Mouse (Mus musculus) embryonic facial prominence, embryonic 13.5 days (tissue): ENCODE measurements around the gene Sash3. TPM values are rescaled to one million over a fixed set of nuclear protein-coding genes. Genes with fewer than 3 reads are reported as not detected.

ENCODE experiments used
- ATAC-seq: fragments of 200-750 bp; cut with Nextera tagmentation; 2 replicates; pipeline ENCODE4 v1.8.0; 2017; ENCODE audit warnings: low read depth; ENCODE audit not compliant: insufficient number of reproducible peaks, insufficient read depth, low FRiP score, low TSS enrichment
- H3K27ac ChIP-seq: fragments of 300-500 bp; sonication (generic); 2 replicates; pipeline ENCODE4 v1.5.1; 2015; ENCODE audit warnings: moderate library complexity, mild to moderate bottlenecking, inconsistent platforms
- H3K27me3 ChIP-seq: fragments of 300-500 bp; sonication (generic); 2 replicates; pipeline ENCODE4 v1.6.1; 2015; ENCODE audit warnings: mild to moderate bottlenecking, inconsistent platforms
- H3K36me3 ChIP-seq: fragments of 300-500 bp; sonication (generic); 2 replicates; pipeline ENCODE4 v1.6.1; 2015; ENCODE audit warnings: mild to moderate bottlenecking, inconsistent platforms
- H3K4me1 ChIP-seq: fragments of 300-500 bp; sonication (generic); 2 replicates; pipeline ENCODE4 v1.6.1; 2015; ENCODE audit warnings: inconsistent platforms
- H3K4me2 ChIP-seq: fragments of 300-500 bp; sonication (generic); 2 replicates; pipeline ENCODE4 v1.6.1; 2015; ENCODE audit warnings: moderate library complexity, mild to moderate bottlenecking, inconsistent platforms
- H3K4me3 ChIP-seq: fragments of 300-500 bp; sonication (generic); 2 replicates; pipeline ENCODE4 v1.5.1; 2015; ENCODE audit warnings: mild to moderate bottlenecking, inconsistent platforms
- H3K9ac ChIP-seq: fragments of 300-500 bp; sonication (generic); 2 replicates; pipeline ENCODE4 v1.6.1; 2015; ENCODE audit warnings: mild to moderate bottlenecking, inconsistent platforms
- H3K9me3 ChIP-seq: fragments of 300-500 bp; sonication (generic); 2 replicates; pipeline ENCODE4 v1.6.1; 2016; ENCODE audit warnings: inconsistent platforms
- WGBS: fragments of 180-500 bp; shearing (Covaris S2); methylation state at CpG from one replicate; pipeline ENCODE4 v1.1.7; 2015; ENCODE audit warnings: mixed read lengths; 5-methylcytosine and 5-hydroxymethylcytosine counted together
- polyA plus RNA-seq: library from polyadenylated mRNA; unstranded; fragments of >200 nt; fragmentation: Nextera tagmentation; extraction: Ambion mirVana; gene quantifications from 2 replicates; pipeline ENCODE4 v1.2.1, GENCODE M21; 2015

Gene Sash3
- polyA plus RNA-seq, 1 experiment from 2014 or later, result 1.8 TPM

GRCm38 (mm10) chrX:48143415-48144335 is 2.6 kb upstream of the Sash3 start:
- H3K27ac ChIP-seq, result no peak overlapping the region
- no peaks in the 10 kb centered on the region for H3K36me3 ChIP-seq
- H3K9ac ChIP-seq, result 0 out of 2 replicates have a peak overlapping the region, but pooled peaks have one; percentile 27
- peak overlapping the region; percentile 53 for H3K4me2 ChIP-seq
- WGBS, result 43% methylated on average over 25 of the region's 26 CpGs
- H3K27me3 ChIP-seq, result no peaks in the 10 kb centered on the region
- ATAC-seq, result no peak
- no peaks in the 10 kb centered on the region for H3K9me3 ChIP-seq
- peak overlapping the region; percentile 35 for H3K4me3 ChIP-seq
- H3K4me1 ChIP-seq, result peaks cover 9% of the 10 kb centered on the region; the same call in 1 of the 2 replicates

GRCm38 (mm10) chrX:48147226-48147625 is 990 bp downstream of the Sash3 start:
- no peak overlapping the region for H3K4me2 ChIP-seq
- H3K9me3 ChIP-seq, result no peaks in the 10 kb centered on the region
- H3K4me1 ChIP-seq, result no peaks in the 10 kb centered on the region
- ATAC-seq, result no peak
- H3K27ac ChIP-seq, result no peak overlapping the region
- H3K36me3 ChIP-seq, result no peaks in the 10 kb centered on the region
- H3K9ac ChIP-seq, result no peak overlapping the region
- WGBS, result 70% methylated on average over 2 of the region's 2 CpGs
- no peaks in the 10 kb centered on the region for H3K27me3 ChIP-seq
- H3K4me3 ChIP-seq, result no peak overlapping the region

- ATAC-seq, result no peak
- H3K27me3 ChIP-seq, result no peaks in the 10 kb centered on the region
- no peaks in the 10 kb centered on the region for H3K9me3 ChIP-seq
- H3K27ac ChIP-seq, result no peak overlapping the region
- 84% methylated on average over 7 of the region's 7 CpGs for WGBS
- no peaks in the 10 kb centered on the region for H3K36me3 ChIP-seq
- H3K4me3 ChIP-seq, result no peak overlapping the region
- H3K4me1 ChIP-seq, result no peaks in the 10 kb centered on the region
- H3K9ac ChIP-seq, result no peak overlapping the region
- no peak overlapping the region for H3K4me2 ChIP-seq
These were observed 1.5 kb downstream of the Sash3 start for GRCm38 (mm10) chrX:48147741-48148186.

- Histone ChIP-seq H3K4me1 (no peaks in the 10 kb centered on the region), H3K36me3 (no peaks in the 10 kb centered on the region), H3K4me2 (no peak overlapping the region), H3K27me3 (no peaks in the 10 kb centered on the region), H3K27ac (no peak overlapping the region), H3K9ac (no peak overlapping the region), H3K4me3 (no peak overlapping the region), H3K9me3 (no peaks in the 10 kb centered on the region)
- 77% methylated on average over 7 of the region's 7 CpGs for WGBS
- ATAC-seq, result no peak
These were observed 5.9 kb downstream of the Sash3 start for GRCm38 (mm10) chrX:48152106-48152505.

- Histone ChIP-seq H3K4me3 (no peak overlapping the region), H3K27me3 (no peaks in the 10 kb centered on the region), H3K9ac (no peak overlapping the region), H3K4me2 (no peak overlapping the region), H3K36me3 (no peaks in the 10 kb centered on the region), H3K9me3 (no peaks in the 10 kb centered on the region), H3K27ac (no peak overlapping the region), H3K4me1 (no peaks in the 10 kb centered on the region)
- no peak for ATAC-seq
- WGBS, result 81% methylated on average over 2 of the region's 2 CpGs
These were observed 7.2 kb downstream of the Sash3 start for GRCm38 (mm10) chrX:48153414-48153813.

- Histone ChIP-seq H3K4me2 (no peak overlapping the region), H3K4me1 (no peaks in the 10 kb centered on the region), H3K9ac (no peak overlapping the region), H3K27ac (no peak overlapping the region), H3K4me3 (no peak overlapping the region), H3K36me3 (no peaks in the 10 kb centered on the region), H3K27me3 (no peaks in the 10 kb centered on the region), H3K9me3 (no peaks in the 10 kb centered on the region)
- ATAC-seq, result no peak
- WGBS, result 62% methylated on average over 2 of the region's 2 CpGs
These were observed 7.7 kb downstream of the Sash3 start for GRCm38 (mm10) chrX:48153949-48154348.

GRCm38 (mm10) chrX:48155489-48155888 is 9.3 kb downstream of the Sash3 start:
- Histone ChIP-seq H3K36me3 (no peaks in the 10 kb centered on the region), H3K4me2 (no peak overlapping the region), H3K27me3 (no peaks in the 10 kb centered on the region), H3K4me1 (no peaks in the 10 kb centered on the region), H3K9me3 (no peaks in the 10 kb centered on the region), H3K4me3 (no peak overlapping the region), H3K27ac (no peak overlapping the region), H3K9ac (no peak overlapping the region)
- ATAC-seq, result no peak
- WGBS, result 85% methylated on average over 6 of the region's 6 CpGs

- 87% methylated on average over 8 of the region's 8 CpGs for WGBS
- Histone ChIP-seq H3K4me1 (no peaks in the 10 kb centered on the region), H3K9me3 (no peaks in the 10 kb centered on the region), H3K4me3 (no peak overlapping the region), H3K4me2 (no peak overlapping the region), H3K27me3 (no peaks in the 10 kb centered on the region), H3K9ac (no peak overlapping the region), H3K27ac (no peak overlapping the region), H3K36me3 (no peaks in the 10 kb centered on the region)
- ATAC-seq, result no peak
These were observed 11.2 kb downstream of the Sash3 start for GRCm38 (mm10) chrX:48157396-48157795.

GRCm38 (mm10) chrX:48158229-48158919 is 12.1 kb downstream of the Sash3 start:
- ATAC-seq, result no peak
- H3K4me1 ChIP-seq, result no peaks in the 10 kb centered on the region
- H3K36me3 ChIP-seq, result no peaks in the 10 kb centered on the region
- no peak overlapping the region for H3K4me3 ChIP-seq
- 83% methylated on average over 11 of the region's 11 CpGs for WGBS
- no peak overlapping the region for H3K9ac ChIP-seq
- H3K27ac ChIP-seq, result no peak overlapping the region
- no peaks in the 10 kb centered on the region for H3K27me3 ChIP-seq
- no peak overlapping the region for H3K4me2 ChIP-seq
- no peaks in the 10 kb centered on the region for H3K9me3 ChIP-seq

- Histone ChIP-seq H3K4me3 (no peak overlapping the region), H3K4me1 (no peaks in the 10 kb centered on the region), H3K9ac (no peak overlapping the region), H3K27ac (no peak overlapping the region), H3K9me3 (no peaks in the 10 kb centered on the region), H3K4me2 (no peak overlapping the region), H3K27me3 (no peaks in the 10 kb centered on the region), H3K36me3 (0 out of 2 replicates have a peak, but pooled peaks cover 2% of the 10 kb centered on the region)
- no peak for ATAC-seq
- 48% methylated on average over 1 of the region's 1 CpGs for WGBS
These were observed 23.7 kb downstream of the Sash3 start for GRCm38 (mm10) chrX:48169892-48170291.

- H3K4me3 ChIP-seq, result no peak overlapping the region
- WGBS, result 50% methylated on average over 1 of the region's 1 CpGs
- H3K4me2 ChIP-seq, result no peak overlapping the region
- no peaks in the 10 kb centered on the region for H3K27me3 ChIP-seq
- no peaks in the 10 kb centered on the region for H3K4me1 ChIP-seq
- ATAC-seq, result no peak
- peaks cover 7% of the 10 kb centered on the region; the same call in 1 of the 2 replicates for H3K36me3 ChIP-seq
- no peak overlapping the region for H3K27ac ChIP-seq
- no peak overlapping the region for H3K9ac ChIP-seq
- no peaks in the 10 kb centered on the region for H3K9me3 ChIP-seq
These were observed 24.1 kb downstream of the Sash3 start for GRCm38 (mm10) chrX:48170368-48170767.

GRCm38 (mm10) chrX:48181844-48182243 is 35.6 kb downstream of the Sash3 start:
- peaks cover 17% of the 10 kb centered on the region for H3K36me3 ChIP-seq
- no peak overlapping the region for H3K4me3 ChIP-seq
- no peak overlapping the region for H3K4me2 ChIP-seq
- H3K4me1 ChIP-seq, result no peaks in the 10 kb centered on the region
- no peaks in the 10 kb centered on the region for H3K27me3 ChIP-seq
- no peak overlapping the region for H3K9ac ChIP-seq
- WGBS, result 75% methylated on average over 6 of the region's 6 CpGs
- ATAC-seq, result no peak
- no peaks in the 10 kb centered on the region for H3K9me3 ChIP-seq
- H3K27ac ChIP-seq, result no peak overlapping the region
